Mouse (Mus musculus) liver, adult 2 months (tissue): ENCODE measurements around the gene Fam83b.

Source experiments
- CTCF ChIP-seq: fragments of 200-500 bp; IDR thresholded peaks from 2 replicates; pipeline ENCODE4 v1.5.1; 2011; ENCODE audit warnings: low read depth, low read length, control low read depth
- POLR2A ChIP-seq: fragments of 200-500 bp; IDR thresholded peaks from 2 replicates; pipeline ENCODE4 v1.6.1; 2011; ENCODE audit warnings: low read length, control low read depth; ENCODE audit not compliant: insufficient read depth; ENCODE audit errors: extremely low read depth

DNA sequence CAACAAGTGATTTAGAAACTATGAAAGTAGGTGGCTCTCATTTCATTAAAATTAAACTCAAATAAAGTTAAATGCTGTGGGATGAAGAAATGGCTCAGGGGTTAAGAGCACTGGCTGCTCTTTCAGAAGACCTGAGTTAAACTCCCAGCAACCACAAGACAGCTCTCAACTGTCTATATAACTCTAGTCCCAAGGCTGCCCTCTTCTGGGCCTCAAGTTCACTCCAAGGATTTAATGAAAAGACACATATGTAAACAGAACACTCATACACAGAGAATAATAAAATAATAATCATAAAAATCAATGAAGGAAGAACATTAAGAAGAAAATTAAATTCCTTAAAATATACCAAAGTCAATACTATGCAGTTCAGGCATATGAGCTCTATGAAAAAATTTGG is 105.4 kb downstream of the Fam83b start:
- TF ChIP-seq CTCF (no peak), POLR2A (no peak)
